Mouse (Mus musculus) liver, adult 2 months (tissue): ENCODE measurements around the gene Syce2.

Source experiments
- CTCF ChIP-seq: fragments of 200-500 bp; IDR thresholded peaks from 2 replicates; pipeline ENCODE4 v1.5.1; 2011; ENCODE audit warnings: low read depth, low read length, control low read depth
- POLR2A ChIP-seq: fragments of 200-500 bp; IDR thresholded peaks from 2 replicates; pipeline ENCODE4 v1.6.1; 2011; ENCODE audit warnings: low read length, control low read depth; ENCODE audit not compliant: insufficient read depth; ENCODE audit errors: extremely low read depth

DNA sequence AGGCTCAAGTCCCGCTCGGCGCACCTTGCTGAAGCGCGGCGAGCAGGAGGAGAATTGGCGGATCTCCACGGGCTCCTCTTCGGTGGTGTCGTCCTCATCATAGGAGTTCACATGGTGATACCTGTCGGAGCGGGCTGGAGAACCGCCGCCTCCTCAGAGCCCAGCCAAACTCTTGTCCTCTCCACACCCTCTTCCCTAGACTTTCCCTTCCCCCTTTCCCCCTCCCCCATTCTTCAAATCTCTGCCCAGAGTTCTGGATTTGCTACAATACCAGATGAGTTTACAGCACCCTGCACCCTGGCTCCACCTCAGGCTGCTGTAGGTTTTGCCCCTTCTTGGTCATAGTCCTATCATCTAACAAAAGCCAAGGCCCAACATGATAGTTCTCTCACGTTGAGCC, 46.7 kb downstream of the Syce2 start:
- TF ChIP-seq CTCF, result no peak
- no peak for TF ChIP-seq POLR2A
